Mouse (Mus musculus) liver, embryonic 14.5 days (tissue): ENCODE measurements around the gene Rcc1l. TPM values are rescaled to one million over a fixed set of nuclear protein-coding genes. Genes with fewer than 3 reads are reported as not detected.

Experiments used
- ATAC-seq: fragments of 200-750 bp; cut with Nextera tagmentation; 2 replicates; pipeline ENCODE4 v1.8.0; 2017; ENCODE audit warnings: moderate number of reproducible peaks, mild to moderate bottlenecking, moderate library complexity; ENCODE audit not compliant: insufficient read depth
- DNase-seq, 3 experiments: peaks; one replicate each; pipeline ENCODE4 v3.0.0-alpha.2; 2012 to 2013; ENCODE audit warnings: low read depth in 3 of 3, low spot score in 3 of 3
- H3K27ac ChIP-seq: fragments of 300-500 bp; sonication (generic); 2 replicates; pipeline ENCODE4 v1.5.1; 2014; ENCODE audit warnings: moderate library complexity, mild to moderate bottlenecking, control low read depth, inconsistent platforms
- H3K27me3 ChIP-seq: fragments of 300-500 bp; sonication (generic); 2 replicates; pipeline ENCODE4 v1.6.1; 2014; ENCODE audit warnings: mild to moderate bottlenecking, low read length, moderate library complexity; ENCODE audit not compliant: control insufficient read depth, insufficient read depth
- H3K36me3 ChIP-seq: fragments of 300-500 bp; sonication (generic); replicated peaks from 2 replicates; pipeline ENCODE4 v1.6.1; 2014; ENCODE audit warnings: low read depth; ENCODE audit not compliant: control insufficient read depth, insufficient read depth
- H3K4me1 ChIP-seq, 2 experiments: fragments of 200-500 bp in 1 of 2; fragments of 300-500 bp in 1 of 2; sonication (generic) in 1 of 2; replicated peaks; 2 replicates each; pipeline ENCODE4 v1.6.1; 2012 to 2014; ENCODE audit warnings: antibody characterized with exemption in 1 of 2, inconsistent platforms in 1 of 2, low read length in 1 of 2; ENCODE audit not compliant: control insufficient read depth in 2 of 2, insufficient read depth in 2 of 2
- H3K4me2 ChIP-seq: fragments of 300-500 bp; sonication (generic); 2 replicates; pipeline ENCODE4 v1.6.1; 2014; ENCODE audit warnings: low read depth, mild to moderate bottlenecking, control low read depth, moderate library complexity
- H3K4me3 ChIP-seq, 2 experiments: fragments of 200-500 bp in 1 of 2; fragments of 300-500 bp in 1 of 2; sonication (generic) in 1 of 2; 2 replicates each; pipeline ENCODE4 v1.5.1; 2012 to 2014; ENCODE audit warnings: low read depth in 2 of 2, low read length in 2 of 2, mild to moderate bottlenecking in 2 of 2, control low read depth in 1 of 2, inconsistent platforms in 1 of 2, moderate library complexity in 1 of 2; ENCODE audit not compliant: insufficient read depth in 1 of 2
- H3K9ac ChIP-seq: fragments of 300-500 bp; sonication (generic); replicated peaks from 2 replicates; pipeline ENCODE4 v1.6.1; 2014; ENCODE audit warnings: mild to moderate bottlenecking, control low read depth, moderate library complexity
- H3K9me3 ChIP-seq: fragments of 300-500 bp; sonication (generic); 2 replicates; pipeline ENCODE4 v1.6.1; 2016; ENCODE audit warnings: low read length, mixed read lengths; ENCODE audit not compliant: control insufficient read depth
- CTCF ChIP-seq: IDR thresholded peaks from 2 replicates; pipeline ENCODE4 v1.5.1; 2016; ENCODE audit warnings: antibody characterized with exemption, low read depth, control low read depth
- EP300 ChIP-seq: IDR thresholded peaks from 2 replicates; pipeline ENCODE4 v1.6.1; 2016; ENCODE audit warnings: antibody characterized with exemption, low read depth
- WGBS: fragments of 180-500 bp; shearing (Covaris S2); extraction: QIAGEN DNeasy Blood & Tissue Kit; methylation state at CpG from one replicate; pipeline ENCODE4 v1.1.7; 2014; ENCODE audit not compliant: insufficient replicate concordance; 5-methylcytosine and 5-hydroxymethylcytosine counted together
- polyA plus RNA-seq, 2 experiments: library from polyadenylated mRNA; depleted of rRNA in 1 of 2; stranded (reverse) in 1 of 2; unstranded in 1 of 2; fragments of >200 nt; fragmentation: Nextera tagmentation in 1 of 2; extraction: Ambion mirVana in 1 of 2; gene quantifications; 2 replicates each; pipeline versions ENCODE4 v1.2.1 to v1.2.3; 2012 to 2014

Gene Rcc1l
- polyA plus RNA-seq, 2 experiments = 8.4 to 11.2 TPM

- H3K27me3 ChIP-seq = no peaks in the 10 kb centered on the region
- no peaks in the 10 kb centered on the region for H3K36me3 ChIP-seq
- no peak overlapping the region for H3K4me2 ChIP-seq
- no peaks in the 10 kb centered on the region for H3K9me3 ChIP-seq
- no peak for ATAC-seq
- H3K27ac ChIP-seq = no peak overlapping the region
- TF ChIP-seq EP300 (no peak), CTCF (peak; percentile 84)
- H3K4me3 ChIP-seq = no peak overlapping the region
- peaks cover 5 to 6% of the 10 kb centered on the region in 2 experiments for H3K4me1 ChIP-seq
- DNase-seq = peak in 1 of 3 experiments; percentile 46
- no peak overlapping the region for H3K9ac ChIP-seq
- 33% methylated on average over 4 of the region's 4 CpGs for WGBS
Observed at GRCm38 (mm10) chr5:134173206-134173605, 3.4 kb downstream of the Rcc1l start.

- Histone ChIP-seq H3K9me3 (no peaks in the 10 kb centered on the region), H3K36me3 (no peaks in the 10 kb centered on the region; the same call in none of the 2 replicates), H3K4me3 (no peak overlapping the region), H3K27me3 (no peaks in the 10 kb centered on the region), H3K9ac (no peak overlapping the region), H3K4me2 (no peak overlapping the region), H3K27ac (no peak overlapping the region), H3K4me1 (peaks cover 0 to under 1% of the 10 kb centered on the region in 2 experiments; a peak in 1 of 4 replicates)
- whole genome bisulfite sequencing = 77% methylated on average over 8 of the region's 8 CpGs
- ATAC-seq (no peak), DNase-seq (no peak)
- no peak for TF ChIP-seq EP300
- TF ChIP-seq CTCF = no peak
Observed at GRCm38 (mm10) chr5:134170167-134170566, 6.4 kb downstream of the Rcc1l start.

GRCm38 (mm10) chr5:134169231-134169630 is 7.3 kb downstream of the Rcc1l start:
- no peak for TF ChIP-seq CTCF
- TF ChIP-seq EP300 = no peak
- no peaks in the 10 kb centered on the region for H3K4me1 ChIP-seq
- no peak overlapping the region for H3K9ac ChIP-seq
- H3K27me3 ChIP-seq = no peaks in the 10 kb centered on the region
- 90% methylated on average over 10 of the region's 10 CpGs for WGBS
- H3K36me3 ChIP-seq = no peaks in the 10 kb centered on the region; the same call in none of the 2 replicates
- no peak overlapping the region for H3K27ac ChIP-seq
- no peak overlapping the region for H3K4me2 ChIP-seq
- no peaks in the 10 kb centered on the region for H3K9me3 ChIP-seq
- no peak overlapping the region for H3K4me3 ChIP-seq
- DNase-seq (no peak), ATAC-seq (no peak)

GRCm38 (mm10) chr5:134168033-134168432 is 8.5 kb downstream of the Rcc1l start:
- Histone ChIP-seq H3K36me3 (no peaks in the 10 kb centered on the region; the same call in none of the 2 replicates), H3K9me3 (no peaks in the 10 kb centered on the region), H3K9ac (no peak overlapping the region), H3K4me2 (no peak overlapping the region), H3K27ac (no peak overlapping the region), H3K4me3 (no peak overlapping the region), H3K4me1 (no peaks in the 10 kb centered on the region), H3K27me3 (no peaks in the 10 kb centered on the region)
- ATAC-seq = no peak
- WGBS = 86% methylated on average over 9 of the region's 9 CpGs
- no peak for DNase-seq
- TF ChIP-seq CTCF = no peak
- TF ChIP-seq EP300 = no peak

GRCm38 (mm10) chr5:134166642-134167041 is 9.9 kb downstream of the Rcc1l start:
- no peaks in the 10 kb centered on the region for H3K27me3 ChIP-seq
- H3K4me3 ChIP-seq = no peak overlapping the region
- H3K4me2 ChIP-seq = no peak overlapping the region
- ATAC-seq (no peak), DNase-seq (no peak)
- H3K9ac ChIP-seq = no peak overlapping the region
- no peaks in the 10 kb centered on the region; the same call in none of the 2 replicates for H3K36me3 ChIP-seq
- TF ChIP-seq CTCF (no peak), EP300 (no peak)
- WGBS = 67% methylated on average over 7 of the region's 7 CpGs
- no peaks in the 10 kb centered on the region for H3K9me3 ChIP-seq
- H3K27ac ChIP-seq = no peak overlapping the region
- no peaks in the 10 kb centered on the region for H3K4me1 ChIP-seq
